Mouse (Mus musculus): ENCODE data around the gene Dnajc7. TPM values are rescaled to one million over a fixed set of nuclear protein-coding genes. Genes with fewer than 3 reads are reported as not detected.
"Not testable (repeated sequence)": the region's sequence is repeated elsewhere in the genome, so short reads cannot be mapped to it uniquely, and the experiment has no call there.

Dnajc7 gene
- 246 and 295 TPM in 2 replicates for polyA plus RNA-seq (2012; ENCODE audit: insufficient read depth, insufficient read length, missing spikeins)

GRCm38 (mm10) chr11:100619982-100620381 is at the start of gene Dnajc7:
Gene Dnajc7, minus strand, starts transcription at chr11:100620168.
- H3K4me3 ChIP-seq (ENCODE audit: insufficient read depth, low read depth, low read length), result peak within 1 kb of the TSS; percentile 89
- peak within 1 kb of the TSS; percentile 91 for H3K27ac ChIP-seq (replicated peaks; ENCODE audit: low read depth, low read length)
- H3K4me1 ChIP-seq (ENCODE audit: control insufficient read depth, insufficient read depth, insufficient read length, low read length), result peaks cover 8% of the 10 kb centered on the region

DNA sequence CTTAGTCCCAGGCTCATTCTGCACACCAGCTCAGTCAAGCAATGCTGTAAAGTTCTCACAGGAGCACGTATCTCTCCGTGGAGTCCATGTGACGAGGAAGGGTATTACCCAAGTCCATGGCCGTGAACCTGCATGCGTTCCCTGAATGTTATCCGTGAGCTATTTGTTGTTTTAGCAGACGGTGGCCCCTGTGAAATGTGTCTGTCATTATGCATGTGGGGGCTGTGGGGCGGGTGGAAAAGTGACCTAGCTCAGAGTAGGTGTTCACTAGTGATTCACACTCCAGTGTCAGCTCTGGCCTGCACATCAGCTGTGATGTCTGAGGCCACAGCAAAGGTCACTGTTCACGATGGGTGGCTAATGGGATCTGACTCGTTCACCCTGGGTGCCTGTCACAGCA is 39.8 kb upstream of the Dnajc7 start:
- no peak overlapping the region for H3K27ac ChIP-seq (replicated peaks; ENCODE audit: low read depth, low read length)
- no peaks in the 10 kb centered on the region for H3K4me1 ChIP-seq (ENCODE audit: control insufficient read depth, insufficient read depth, insufficient read length, low read length)
- no peak overlapping the region for H3K4me3 ChIP-seq (ENCODE audit: insufficient read depth, low read depth, low read length)

DNA sequence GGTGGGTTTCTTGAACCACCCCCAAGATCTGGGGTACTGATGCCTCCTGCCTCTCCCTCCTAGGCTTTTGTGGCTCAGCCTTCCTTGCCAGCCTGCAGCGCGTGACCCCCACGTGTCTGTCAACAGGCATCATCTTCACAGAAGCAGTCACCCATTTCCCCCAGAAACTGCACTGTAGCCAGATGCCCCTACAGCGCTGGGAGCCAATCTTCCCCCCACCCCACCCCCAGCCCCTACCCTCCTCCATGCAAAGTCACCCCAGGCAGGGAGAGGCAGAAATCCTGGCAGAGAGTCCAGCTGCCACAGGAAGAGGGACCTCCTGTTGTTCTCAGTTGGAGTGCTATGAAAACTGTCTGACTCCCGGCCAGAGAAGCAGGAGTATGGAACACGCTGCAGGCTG is 36.5 kb upstream of the Dnajc7 start:
- Histone ChIP-seq H3K27ac (replicated peaks; ENCODE audit: low read depth, low read length) (no peak overlapping the region), H3K4me1 (ENCODE audit: control insufficient read depth, insufficient read depth, insufficient read length, low read length) (no peaks in the 10 kb centered on the region), H3K4me3 (ENCODE audit: insufficient read depth, low read depth, low read length) (no peak overlapping the region)

- H3K4me1 ChIP-seq (ENCODE audit: control insufficient read depth, insufficient read depth, insufficient read length, low read length); H3K4me3 ChIP-seq (ENCODE audit: insufficient read depth, low read depth, low read length); H3K27ac ChIP-seq (replicated peaks; ENCODE audit: low read depth, low read length): not testable (repeated sequence)
Observed at GRCm38 (mm10) chr11:100655589-100655988, 35.6 kb upstream of the Dnajc7 start.

DNA sequence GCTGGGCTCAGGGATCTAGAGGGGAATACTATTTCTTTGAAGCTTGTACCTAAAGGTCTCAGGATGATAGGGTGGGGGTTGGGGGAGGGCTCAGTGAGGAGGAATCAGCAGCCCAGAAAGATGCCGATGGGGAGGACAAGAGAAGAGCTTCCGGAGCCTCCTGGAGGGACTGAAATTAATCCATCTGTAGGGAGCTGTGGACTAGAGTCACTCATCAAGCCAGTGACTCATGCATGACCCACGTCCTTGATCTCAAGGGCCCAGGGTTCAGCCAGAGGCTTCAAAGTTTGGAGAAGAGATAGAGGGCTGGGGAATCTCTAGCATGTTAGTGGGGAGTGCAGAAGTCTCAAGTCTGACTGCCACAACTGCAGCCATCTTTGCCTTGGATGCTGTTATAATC is 31.8 kb upstream of the Dnajc7 start:
- no peaks in the 10 kb centered on the region for H3K4me1 ChIP-seq (ENCODE audit: control insufficient read depth, insufficient read depth, insufficient read length, low read length)
- no peak overlapping the region for H3K4me3 ChIP-seq (ENCODE audit: insufficient read depth, low read depth, low read length)
- H3K27ac ChIP-seq (replicated peaks; ENCODE audit: low read depth, low read length), result no peak overlapping the region

- no peaks in the 10 kb centered on the region for H3K4me1 ChIP-seq (ENCODE audit: control insufficient read depth, insufficient read depth, insufficient read length, low read length)
- H3K4me3 ChIP-seq (ENCODE audit: insufficient read depth, low read depth, low read length), result no peak overlapping the region
Observed at GRCm38 (mm10) chr11:100651205-100651604, 31.2 kb upstream of the Dnajc7 start.

GRCm38 (mm10) chr11:100648405-100648804 is 28.4 kb upstream of the Dnajc7 start:
- Histone ChIP-seq H3K4me1 (ENCODE audit: control insufficient read depth, insufficient read depth, insufficient read length, low read length) (no peaks in the 10 kb centered on the region), H3K4me3 (ENCODE audit: insufficient read depth, low read depth, low read length) (no peak overlapping the region), H3K27ac (replicated peaks; ENCODE audit: low read depth, low read length) (no peak overlapping the region)

More at GRCm38 (mm10) chr11:100651205-100651604, 31.2 kb upstream of the Dnajc7 start:
- H3K27ac ChIP-seq (replicated peaks; ENCODE audit: low read depth, low read length), result no peak overlapping the region

DNA sequence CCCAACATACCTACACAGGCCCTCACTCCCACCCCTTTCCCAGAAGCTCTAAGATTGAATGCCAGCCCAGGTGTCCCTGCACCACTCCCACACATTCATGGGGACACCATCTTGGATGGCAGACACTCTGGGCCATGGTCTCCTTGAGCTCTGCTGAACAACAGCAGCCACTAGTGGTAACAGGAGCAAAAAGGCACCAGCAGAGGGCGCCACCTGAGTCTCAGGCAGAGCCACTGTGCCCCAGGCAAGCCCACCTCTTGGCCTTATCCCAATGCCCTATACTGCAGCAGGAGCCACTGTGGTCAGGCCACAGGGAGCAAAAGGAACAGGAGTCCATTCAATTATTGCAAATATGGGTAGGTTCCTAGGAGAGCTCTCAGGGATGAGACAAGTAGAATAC is 26.3 kb upstream of the Dnajc7 start:
- no peaks in the 10 kb centered on the region for H3K4me1 ChIP-seq (ENCODE audit: control insufficient read depth, insufficient read depth, insufficient read length, low read length)
- no peak overlapping the region for H3K4me3 ChIP-seq (ENCODE audit: insufficient read depth, low read depth, low read length)
- H3K27ac ChIP-seq (replicated peaks; ENCODE audit: low read depth, low read length), result no peak overlapping the region

DNA sequence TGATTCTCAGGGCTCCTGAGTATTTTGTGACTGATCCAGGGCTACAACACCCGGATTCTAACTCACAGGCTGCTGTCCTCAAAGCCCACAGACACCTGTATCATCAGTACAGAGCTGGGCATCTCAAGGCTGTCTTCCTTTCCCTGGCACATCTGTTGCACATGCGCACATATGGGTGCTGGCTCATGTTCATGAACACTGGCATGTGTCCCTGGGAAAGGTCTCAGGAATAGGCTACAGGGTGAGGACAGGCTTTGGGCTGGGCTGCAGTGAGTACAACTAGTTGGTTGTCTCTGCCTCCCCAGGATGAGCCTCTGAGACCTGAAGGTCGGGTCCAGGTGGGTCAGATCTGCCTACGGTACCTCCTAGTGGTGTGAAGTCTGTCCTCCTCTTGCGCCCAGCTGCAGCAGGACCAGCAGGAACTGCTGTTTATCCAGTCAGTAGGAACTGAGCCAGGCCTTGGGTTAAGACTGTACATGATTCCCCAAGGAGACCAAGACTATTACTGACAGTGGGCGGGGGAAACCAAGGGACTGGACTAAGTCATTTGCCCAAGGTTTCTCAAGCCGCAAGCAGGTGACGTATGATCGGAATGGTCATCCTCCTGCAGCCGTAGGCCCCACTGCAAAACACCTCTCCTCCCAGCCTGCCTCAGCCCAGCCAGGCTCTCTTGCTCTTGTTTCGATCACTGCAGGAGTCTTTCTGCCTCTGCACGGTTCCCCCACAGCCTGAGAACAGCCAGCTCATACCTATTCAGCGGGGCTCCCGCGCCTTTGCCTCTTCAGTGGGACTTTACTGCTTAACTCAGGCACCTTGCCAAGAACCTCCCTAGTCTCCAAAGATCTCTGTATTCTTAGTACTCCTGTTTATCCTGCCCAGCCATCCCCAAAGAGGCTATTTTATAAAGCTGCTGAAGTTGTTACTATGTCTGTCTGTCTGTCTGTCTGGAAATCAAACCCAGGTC is 23.9 kb upstream of the Dnajc7 start:
- Histone ChIP-seq H3K27ac (replicated peaks; ENCODE audit: low read depth, low read length) (no peak overlapping the region), H3K4me1 (ENCODE audit: control insufficient read depth, insufficient read depth, insufficient read length, low read length) (no peaks in the 10 kb centered on the region), H3K4me3 (ENCODE audit: insufficient read depth, low read depth, low read length) (no peak overlapping the region)

GRCm38 (mm10) chr11:100640159-100640906 is 20.4 kb upstream of the Dnajc7 start:
- no peak overlapping the region for H3K27ac ChIP-seq (replicated peaks; ENCODE audit: low read depth, low read length)
- no peaks in the 10 kb centered on the region for H3K4me1 ChIP-seq (ENCODE audit: control insufficient read depth, insufficient read depth, insufficient read length, low read length)
- peak overlapping the region; percentile 37 for H3K4me3 ChIP-seq (ENCODE audit: insufficient read depth, low read depth, low read length)

- H3K4me3 ChIP-seq (ENCODE audit: insufficient read depth, low read depth, low read length), result no peak overlapping the region
- no peaks in the 10 kb centered on the region for H3K4me1 ChIP-seq (ENCODE audit: control insufficient read depth, insufficient read depth, insufficient read length, low read length)
- no peak overlapping the region for H3K27ac ChIP-seq (replicated peaks; ENCODE audit: low read depth, low read length)
Observed at GRCm38 (mm10) chr11:100634530-100634929, 14.6 kb upstream of the Dnajc7 start.

- Histone ChIP-seq H3K4me1 (ENCODE audit: control insufficient read depth, insufficient read depth, insufficient read length, low read length) (peaks cover 7% of the 10 kb centered on the region; the same call in 1 of the 2 replicates), H3K27ac (replicated peaks; ENCODE audit: low read depth, low read length) (no peak overlapping the region), H3K4me3 (ENCODE audit: insufficient read depth, low read depth, low read length) (no peak overlapping the region)
Observed at GRCm38 (mm10) chr11:100628862-100629352, 8.9 kb upstream of the Dnajc7 start.

GRCm38 (mm10) chr11:100628056-100628455 is 8.1 kb upstream of the Dnajc7 start:
- Histone ChIP-seq H3K4me1 (ENCODE audit: control insufficient read depth, insufficient read depth, insufficient read length, low read length) (peaks cover 10% of the 10 kb centered on the region; the same call in 1 of the 2 replicates), H3K27ac (replicated peaks; ENCODE audit: low read depth, low read length) (no peak overlapping the region), H3K4me3 (ENCODE audit: insufficient read depth, low read depth, low read length) (no peak overlapping the region)

- Histone ChIP-seq H3K27ac (replicated peaks; ENCODE audit: low read depth, low read length) (peak overlapping the region; percentile 72), H3K4me3 (ENCODE audit: insufficient read depth, low read depth, low read length) (no peak overlapping the region), H3K4me1 (ENCODE audit: control insufficient read depth, insufficient read depth, insufficient read length, low read length) (peaks cover 10% of the 10 kb centered on the region; the same call in 1 of the 2 replicates)
Observed at GRCm38 (mm10) chr11:100626701-100627195, 6.8 kb upstream of the Dnajc7 start.
